Mouse (Mus musculus) spleen, postnatal 10 days (tissue): Measurements from ENCODE around the gene Mrfap1.

Source experiments
- DNase-seq, 2 experiments: peaks; one replicate each; pipeline ENCODE4 v3.0.0; 2021 to 2022; ENCODE audit warnings: low spot score in 2 of 2

The Mrfap1 gene

DNA sequence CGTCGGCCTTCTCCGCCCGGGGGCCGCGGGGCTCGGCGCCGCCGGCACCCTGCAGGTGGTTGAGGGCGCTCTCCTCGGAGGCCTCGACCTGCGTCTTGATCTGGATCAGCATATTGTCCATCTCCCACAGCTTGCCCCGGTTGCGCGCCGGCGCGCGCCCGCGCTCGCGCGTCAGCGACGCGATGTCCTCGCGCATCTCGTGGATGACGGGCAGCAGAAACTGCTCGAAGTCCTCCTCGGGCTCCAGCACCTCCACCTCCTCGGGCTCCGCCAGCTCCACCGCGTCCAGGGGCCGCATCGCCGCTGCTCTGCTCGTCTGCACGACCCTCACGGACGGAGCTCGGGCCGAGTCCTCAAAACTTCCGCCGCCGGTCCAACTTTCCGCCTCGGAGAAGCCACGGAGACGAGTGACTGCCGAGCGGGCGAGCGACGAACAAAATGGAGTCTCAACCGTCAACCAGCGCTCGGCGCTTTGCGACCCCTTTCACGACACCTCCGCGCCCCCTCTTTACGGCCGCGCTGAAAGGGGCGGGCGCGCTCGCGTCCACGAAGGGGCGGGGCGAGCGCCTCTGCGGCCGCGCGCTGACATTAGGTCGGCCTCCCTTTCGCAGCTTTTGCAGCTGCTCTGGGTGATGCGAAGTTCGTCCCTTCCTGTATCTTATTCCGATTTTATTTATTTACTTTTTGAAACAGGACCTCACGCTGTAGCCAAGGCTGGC is at the start of gene Mrfap1:
Gene Mrfap1, minus strand, starts transcription at position 477 of the 719 bp plus-strand sequence.
- peak; percentile 94 to 95 for DNase-seq

DNA sequence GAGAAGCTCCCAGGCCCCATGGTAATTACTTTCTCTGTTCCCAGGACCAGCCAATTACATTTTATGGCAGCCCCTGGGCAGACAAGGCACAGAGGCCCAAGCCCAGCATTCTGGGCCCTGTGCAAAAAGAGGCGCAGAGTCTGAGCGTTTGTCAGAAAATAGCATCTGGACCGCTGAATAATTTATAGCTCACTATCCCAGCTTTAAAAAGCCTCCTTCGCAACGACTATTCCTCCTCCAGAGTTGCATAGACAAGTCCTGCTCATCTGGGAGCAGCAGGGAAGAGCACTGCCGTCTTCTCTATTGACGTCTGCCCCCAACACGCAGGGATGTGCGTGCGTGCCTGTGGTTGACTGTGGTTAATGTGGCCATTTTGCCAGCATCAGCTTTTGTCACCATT is 47.9 kb upstream of the Mrfap1 start:
- DNase-seq, result no peak

DNA sequence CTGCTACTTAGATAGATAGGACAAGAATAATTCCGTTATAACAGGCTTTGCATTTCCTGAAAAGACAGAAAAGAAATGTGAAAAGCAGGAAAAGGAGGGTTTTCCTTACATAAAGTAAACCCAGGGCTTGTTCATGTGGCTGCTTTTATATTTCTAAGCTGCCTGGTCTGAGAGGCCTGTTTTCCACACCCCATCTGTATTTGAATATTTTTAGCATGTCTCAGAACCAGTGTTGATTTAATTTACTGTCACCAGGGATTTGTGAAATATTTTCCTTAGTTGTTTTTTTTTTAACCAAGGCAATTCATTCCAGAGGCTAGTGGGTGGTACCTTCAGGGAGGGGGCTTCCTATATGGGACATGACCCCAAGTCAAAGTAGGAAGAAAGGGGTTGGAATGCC is 45.1 kb upstream of the Mrfap1 start:
- DNase-seq, result no peak

DNA sequence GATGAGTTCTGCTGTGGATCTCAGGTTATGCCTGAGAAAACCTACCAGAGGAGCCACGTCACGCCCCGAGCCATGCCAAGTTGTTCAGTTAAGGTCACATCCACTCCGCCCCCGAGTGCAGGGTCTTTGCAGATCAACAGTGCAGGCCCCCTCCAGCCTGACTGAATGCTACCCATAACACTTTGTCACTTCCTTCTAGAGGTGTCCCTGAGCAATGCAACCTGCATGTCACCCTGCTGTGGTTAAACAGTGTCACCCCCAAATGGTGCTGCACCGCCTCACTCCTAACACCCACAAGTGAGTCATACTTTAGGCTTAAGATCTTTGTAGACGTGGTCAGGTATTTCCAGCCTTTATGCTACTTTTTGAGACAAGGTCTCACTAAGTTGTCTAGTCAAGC is 43.5 kb upstream of the Mrfap1 start:
- DNase-seq, result no peak

DNA sequence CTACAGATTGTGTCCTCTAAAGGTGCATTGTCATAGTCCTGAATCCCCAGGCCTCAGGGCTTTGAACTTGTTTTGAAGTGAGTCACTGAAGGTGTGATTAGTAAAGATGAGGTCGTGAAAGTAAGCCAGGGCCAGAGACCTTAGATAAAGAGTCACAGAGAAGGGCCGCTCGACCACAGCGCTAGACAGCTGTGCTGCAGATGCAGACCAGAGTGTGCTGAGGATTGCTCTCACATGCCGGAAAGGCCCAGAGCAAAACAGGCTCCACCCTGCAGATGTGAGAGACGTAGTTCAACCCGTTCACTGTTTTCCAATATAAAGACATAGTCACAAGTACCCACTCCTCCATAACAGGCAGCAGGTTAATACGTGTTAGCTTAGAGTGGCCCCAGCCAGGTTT is 43.0 kb upstream of the Mrfap1 start:
- no peak for DNase-seq

DNA sequence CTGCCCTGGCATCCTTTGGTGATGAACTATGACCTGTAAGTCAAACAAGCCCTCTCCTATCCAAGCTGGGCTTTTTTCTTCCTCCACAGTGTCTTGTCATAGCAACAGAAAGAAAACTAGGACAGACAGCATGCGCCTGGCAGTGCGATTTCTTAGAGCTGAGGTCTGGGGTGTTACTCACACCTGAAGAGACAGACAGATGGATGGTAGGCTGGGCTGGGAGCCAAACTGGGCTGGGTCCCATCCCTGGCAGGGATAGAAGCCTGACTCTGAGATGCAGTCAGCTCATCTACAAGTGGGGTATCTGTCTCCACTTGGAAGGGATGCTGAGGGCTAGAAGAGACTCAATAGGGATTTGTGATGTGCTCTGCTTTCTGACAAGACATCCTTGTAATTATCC is 42.5 kb upstream of the Mrfap1 start:
- no peak for DNase-seq

DNA sequence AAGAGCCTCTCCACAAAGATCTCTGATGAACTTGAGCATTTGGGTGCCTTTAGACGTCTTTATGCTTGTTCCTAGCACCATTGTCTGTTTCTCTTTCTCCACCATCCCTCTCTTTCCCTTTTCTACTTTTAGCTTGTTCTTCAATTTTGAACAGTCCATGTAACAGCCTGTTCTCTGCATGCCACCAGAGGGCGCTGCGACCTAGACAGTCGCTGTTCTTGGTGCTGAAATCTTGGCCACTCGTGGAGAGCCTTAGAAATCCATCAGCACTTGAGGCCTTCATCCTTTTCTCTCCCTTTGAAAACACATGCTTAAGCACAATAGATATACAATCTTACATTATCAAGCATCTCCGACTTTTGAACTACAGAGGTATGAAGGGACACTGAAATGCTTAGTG is 39.4 kb upstream of the Mrfap1 start:
- peak; percentile 45 to 81 for DNase-seq

DNA sequence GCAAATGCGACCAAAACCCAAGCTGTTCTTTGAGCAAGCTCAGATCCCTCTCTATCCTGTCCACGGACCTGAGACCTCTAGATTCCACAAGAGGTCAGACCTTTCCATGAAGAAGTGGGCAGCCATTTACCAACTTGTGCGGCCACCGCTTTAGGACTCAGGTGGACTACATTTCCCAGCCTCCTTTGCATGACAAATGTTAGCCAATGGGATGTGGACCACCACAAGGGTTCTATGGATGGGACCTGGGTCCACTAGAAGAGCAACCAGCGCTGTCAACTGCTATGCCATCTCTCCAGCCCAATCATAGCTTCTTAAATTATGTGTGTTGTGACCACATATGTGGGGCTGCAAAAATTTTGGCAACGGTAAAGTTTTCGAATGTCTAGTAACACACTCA is 34.7 kb upstream of the Mrfap1 start:
- DNase-seq, result no peak

DNA sequence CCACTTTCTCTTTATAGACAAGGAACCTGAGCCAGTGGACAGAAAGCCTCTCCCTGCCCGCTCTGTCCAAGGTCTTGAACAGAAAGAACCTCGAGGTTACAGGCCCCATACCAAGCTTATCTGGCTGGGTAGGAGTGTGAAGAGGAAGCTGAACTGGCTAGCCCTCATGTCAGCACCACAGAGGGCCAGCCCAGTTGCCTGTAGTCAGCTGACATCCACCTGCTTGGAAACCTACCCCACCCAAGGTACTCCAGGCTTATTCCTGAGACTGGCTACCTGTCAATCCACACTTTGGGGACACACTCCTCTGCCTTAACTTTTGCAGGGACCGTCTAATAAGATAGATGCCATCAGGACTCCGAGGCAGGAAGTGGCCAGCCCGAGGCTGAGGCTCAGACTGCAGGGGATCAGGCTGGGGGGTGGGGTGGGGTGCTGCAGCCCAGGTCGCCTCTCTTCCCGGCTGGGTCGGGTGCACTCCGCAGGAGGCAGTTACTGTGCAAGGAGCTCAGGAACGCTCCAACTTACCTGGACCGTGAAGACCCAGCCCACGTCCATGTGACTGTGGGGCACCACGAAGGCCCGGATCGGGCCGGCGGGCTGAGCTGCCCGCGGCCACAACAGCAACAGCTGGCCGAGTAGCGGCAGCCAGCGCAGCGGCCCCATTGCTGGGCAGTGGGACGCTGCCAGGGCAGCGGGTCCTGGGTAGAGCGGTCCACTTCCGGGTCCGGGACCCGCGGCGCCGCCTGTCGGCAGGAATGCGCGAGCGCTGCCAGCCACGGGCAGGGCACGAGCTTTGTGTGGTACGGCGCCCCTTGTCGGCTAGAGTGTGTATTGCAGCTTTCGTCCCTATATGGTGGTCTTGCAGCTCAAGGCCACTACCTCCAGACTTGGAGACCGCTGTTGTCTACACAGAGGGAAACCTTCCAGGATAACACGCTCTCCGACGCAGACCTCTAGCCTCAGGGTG is 33.6 kb upstream of the Mrfap1 start, which contains the start of gene Man2b2:
Gene Man2b2, minus strand, starts transcription at position 741 of the 967 bp plus-strand sequence.
- DNase-seq, result peak; percentile 87 to 92

DNA sequence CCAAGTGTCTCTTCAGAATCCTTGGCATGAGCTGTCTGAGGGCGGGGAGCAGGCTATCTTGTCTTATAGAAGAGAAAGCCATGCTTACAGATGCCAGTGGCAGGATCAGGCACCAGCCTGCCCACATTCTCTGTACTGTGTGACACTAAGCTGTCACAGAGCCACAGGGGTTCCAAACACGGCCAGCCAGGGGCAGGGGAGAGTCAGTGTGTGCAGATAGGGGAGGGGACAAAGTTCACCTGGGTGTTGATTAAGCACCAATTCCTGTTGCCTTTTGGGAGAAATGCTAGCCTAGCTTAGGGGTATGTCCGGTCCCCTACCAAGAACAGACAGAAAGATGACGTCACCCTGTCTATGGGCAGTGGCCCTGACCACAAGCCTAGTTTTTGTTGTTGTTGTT is 32.5 kb upstream of the Mrfap1 start:
- DNase-seq, result no peak

DNA sequence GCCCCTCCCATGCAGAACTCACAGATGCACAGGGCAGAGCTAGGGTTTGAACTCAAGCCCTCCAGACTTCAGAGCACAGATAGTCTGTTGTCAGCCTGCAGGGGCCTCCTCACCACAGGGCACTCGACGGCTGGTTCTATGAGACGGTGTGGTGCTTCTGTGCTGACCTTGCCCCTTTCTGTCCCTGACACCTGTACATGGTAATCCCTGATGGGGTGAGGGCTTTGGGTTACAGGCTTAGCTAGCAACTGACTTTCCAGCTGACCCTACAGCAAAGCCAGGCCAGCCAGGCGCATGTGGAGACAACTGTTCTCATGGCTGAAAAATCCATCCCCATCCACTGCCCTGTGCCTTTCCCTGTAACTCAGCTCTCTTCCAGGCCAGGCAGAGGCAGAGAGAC is 26.3 kb upstream of the Mrfap1 start:
- DNase-seq, result no peak

DNA sequence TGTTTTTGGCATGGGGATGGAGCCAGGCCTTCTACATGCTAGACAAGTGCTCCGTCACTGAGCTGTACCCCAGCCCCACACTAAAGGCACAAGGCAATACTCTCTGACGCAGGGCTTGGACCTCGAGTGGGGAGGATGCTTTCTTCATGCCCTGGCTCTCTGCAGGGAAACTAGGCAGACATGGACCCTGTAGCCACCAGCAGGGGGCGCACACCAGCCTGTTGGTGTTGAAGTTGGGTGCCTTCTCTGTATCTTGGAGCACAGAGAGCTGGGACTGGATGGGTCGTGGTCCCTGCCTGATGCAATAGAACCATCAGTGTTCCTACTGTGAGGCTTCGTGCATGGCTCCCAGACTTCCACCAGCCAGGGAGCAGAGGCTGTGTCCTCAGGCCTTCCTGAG is 23.6 kb upstream of the Mrfap1 start:
- peak in 1 of 2 experiments; percentile 74 for DNase-seq

DNA sequence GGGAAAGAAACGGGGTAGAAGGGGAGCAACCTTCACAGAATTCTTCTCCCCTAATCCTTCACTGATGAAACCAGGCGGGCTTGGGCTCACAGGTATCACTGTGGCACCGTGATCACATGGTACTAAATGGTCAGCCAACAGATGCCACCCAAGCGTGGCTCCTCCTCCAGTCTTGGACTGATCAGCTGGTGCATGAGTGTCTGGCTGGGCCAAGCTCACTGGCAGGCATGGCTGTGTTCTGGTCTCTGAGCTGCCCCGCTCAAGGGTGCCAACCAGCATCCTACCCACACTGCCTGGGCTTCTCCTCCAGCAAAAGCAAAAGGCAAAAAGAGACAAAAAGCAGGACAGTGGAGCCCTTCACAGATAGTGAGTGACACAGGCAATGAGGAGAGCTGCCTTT is 23.2 kb upstream of the Mrfap1 start:
- no peak for DNase-seq

DNA sequence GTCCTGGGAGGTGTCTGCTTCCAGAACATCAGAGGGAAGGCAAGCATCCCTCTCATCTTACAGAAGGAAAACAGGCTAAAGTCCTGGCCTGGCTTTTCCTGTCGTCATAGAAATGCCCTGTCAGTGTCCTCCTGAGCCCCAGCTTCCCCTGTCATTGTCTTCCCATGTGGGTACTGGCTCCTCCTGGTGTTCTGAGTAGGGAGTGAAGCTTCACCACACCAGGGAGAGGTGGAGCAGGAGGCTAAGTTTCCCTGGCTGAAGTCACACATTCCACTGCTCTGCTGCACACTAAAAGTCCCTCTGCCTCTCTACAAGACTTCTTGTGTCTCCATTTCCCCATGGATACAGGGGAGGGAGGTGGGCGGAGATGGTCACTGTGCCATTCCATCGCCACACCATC is 21.2 kb upstream of the Mrfap1 start:
- no peak for DNase-seq

DNA sequence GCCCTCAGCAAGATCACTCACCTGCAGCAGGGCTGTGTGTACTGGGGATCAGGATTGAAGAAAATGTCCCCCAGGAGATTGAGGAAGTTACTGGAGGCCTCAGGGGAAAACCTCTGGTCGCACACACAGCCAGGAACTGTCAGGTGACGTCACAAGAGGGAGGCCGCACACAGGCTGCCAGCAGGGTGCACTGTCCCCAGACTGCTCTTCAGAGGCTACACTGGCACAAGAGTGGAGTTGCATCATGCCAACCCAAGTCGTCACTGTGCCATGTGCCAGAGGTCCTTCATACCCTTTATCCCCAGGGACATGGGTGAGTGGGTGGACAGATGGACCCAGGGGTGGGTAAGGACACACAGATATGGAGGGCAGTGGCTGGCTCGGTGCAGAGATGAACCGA is 18.0 kb upstream of the Mrfap1 start:
- peak in 1 of 2 experiments; percentile 45 for DNase-seq

DNA sequence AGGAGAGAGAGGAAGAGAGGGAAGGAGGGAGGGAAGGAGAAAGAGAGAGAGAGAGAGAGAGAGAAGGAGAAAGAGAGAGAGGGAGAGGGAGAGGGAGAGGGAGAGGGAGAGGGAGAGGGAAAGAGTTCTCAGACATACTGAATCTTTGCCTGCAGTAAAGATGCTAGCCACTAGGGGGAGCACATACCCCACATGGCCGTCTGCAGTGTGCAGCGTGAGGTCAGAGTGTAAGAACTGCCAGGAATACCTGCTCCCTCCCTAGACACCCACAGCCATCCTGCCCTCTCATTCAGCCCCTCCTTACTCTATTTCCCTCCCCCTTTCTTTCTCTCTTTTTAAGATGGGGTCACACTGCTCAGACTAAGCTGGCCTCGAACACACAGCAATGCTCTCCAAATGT is 14.8 kb upstream of the Mrfap1 start:
- peak; percentile 56 to 76 for DNase-seq

DNA sequence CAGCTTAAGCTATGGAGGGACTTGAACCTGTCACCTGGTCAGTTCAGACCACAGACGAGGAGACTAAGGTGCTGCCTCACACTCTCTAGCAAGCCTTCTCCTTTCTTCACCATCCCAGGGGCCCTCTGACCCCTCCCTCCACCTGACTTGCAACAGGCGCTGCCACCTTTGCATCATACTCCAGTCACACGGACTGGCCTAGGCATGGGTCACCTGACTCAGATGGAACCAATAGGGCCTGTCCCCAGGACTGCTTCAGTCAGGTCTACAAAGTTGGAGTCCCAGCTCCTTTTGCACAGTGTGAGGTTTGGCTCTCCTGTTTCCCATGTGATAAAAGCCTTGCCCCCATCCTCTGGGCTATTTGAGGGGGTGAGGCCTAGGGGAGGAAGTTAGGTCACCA is 14.1 kb upstream of the Mrfap1 start:
- no peak for DNase-seq

DNA sequence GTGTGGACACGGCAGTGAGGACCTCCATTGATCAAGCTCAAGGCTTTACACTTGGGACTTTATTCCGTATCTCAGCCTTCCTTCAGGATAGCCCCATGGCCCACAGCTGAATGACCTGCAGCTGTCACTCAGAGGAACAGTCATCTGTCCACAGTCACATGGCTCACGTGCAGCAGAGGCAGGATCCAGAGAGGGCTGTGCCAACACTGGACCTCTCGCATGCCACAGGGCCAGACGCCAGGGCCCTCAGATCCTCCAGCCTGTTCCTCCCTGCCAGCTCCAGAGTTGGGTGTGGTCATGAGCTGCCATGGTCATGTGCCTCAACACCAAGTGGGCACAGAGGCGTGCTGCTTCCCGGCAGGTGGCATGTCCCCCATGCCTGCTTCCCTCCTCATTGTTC is 12.6 kb upstream of the Mrfap1 start:
- no peak for DNase-seq

DNA sequence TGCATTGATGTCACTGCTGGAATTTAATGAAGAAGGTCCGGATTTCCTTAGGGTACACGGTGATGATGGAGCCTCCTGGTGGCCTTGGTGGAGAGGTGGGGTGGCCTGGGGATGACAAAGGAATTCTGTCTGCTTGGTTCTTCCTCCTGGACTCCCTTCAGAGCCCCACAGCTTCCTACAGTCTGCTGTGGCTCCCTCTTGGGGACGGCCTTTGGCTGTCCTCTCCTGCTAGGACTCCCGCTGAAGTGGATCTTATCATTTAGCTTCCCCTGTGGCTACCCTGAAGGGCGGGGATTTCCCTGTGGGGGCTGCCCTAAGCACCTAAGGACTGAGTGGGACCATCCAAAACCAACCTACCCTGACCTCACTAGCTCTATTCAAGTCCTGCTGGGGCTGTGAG is 10.5 kb upstream of the Mrfap1 start:
- DNase-seq, result no peak

DNA sequence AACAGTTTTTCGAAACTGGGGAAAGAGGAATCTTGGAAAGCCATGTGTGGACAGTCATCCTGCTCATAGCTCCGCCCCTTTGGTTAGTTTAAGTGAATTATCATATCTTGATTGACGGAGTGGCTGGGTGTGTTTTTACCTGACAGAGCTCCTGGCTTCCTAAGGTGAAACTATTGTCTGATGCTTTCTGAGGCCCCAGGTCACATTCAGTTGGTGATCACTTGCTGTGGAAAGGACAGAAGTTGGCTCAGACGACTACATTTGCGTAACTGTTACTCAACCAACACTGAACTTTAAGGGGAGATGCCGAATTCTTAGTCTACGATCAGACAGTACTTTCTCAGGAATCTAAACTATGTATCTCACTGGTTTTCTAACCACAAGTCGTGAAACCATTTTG is 719 bp upstream of the Mrfap1 start:
- no peak for DNase-seq

DNA sequence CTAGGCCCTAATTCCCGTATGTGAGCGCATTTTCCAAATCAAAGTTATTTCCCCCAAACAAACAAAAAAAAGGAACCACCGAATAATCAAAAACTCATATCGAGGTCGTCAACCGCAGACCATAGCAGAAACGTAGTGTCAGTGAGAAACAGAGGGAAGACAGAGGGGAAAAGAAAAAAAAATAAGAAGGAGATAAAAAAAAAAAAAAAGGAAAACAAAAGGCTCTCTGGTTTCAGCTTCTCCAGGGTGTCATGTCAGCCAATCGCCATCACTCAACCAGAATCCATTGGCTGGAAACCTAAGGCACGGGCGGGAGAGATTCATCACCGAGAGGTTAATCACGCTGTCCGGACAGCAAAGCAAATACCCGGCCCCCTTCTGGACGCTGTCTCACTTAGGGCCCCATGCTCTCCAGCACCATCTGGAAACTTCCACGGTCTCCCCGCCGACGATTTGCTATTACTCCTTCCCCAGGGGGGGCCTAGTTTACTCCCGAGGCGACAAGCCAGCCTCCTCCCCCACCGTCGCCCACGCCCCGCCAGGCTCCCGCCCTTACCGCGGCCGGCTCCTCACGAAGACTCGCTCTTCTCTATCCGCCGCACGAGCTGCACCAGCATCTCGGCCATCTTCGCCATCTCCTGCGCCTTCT is 801 bp downstream of the Mrfap1 start:
- DNase-seq, result peak; percentile 71 to 76

DNA sequence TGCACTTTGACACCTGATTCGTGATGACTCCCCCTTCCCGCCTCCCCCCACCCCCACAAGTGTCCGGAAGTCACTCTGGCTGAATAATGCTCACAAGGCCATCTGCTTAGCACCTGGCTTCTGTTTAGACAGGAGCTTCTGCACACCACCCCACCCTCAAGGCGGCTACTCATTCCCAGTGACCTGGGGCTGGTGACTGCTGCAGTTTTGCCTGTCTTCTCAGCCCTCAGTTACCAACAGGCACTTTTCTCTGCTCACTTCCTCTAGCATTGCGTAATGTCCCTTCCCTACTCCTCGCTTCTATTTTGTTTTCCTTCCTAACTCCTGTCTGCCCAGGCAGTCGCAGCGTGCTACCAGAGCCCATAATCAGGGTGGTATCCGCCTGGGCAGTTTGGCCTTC is 4.7 kb downstream of the Mrfap1 start:
- no peak for DNase-seq
